Mouse (Mus musculus) G1E (cell line): ENCODE measurements around the gene Rara. TPM values are rescaled to one million over a fixed set of nuclear protein-coding genes. Genes with fewer than 3 reads are reported as not detected.

Experiments
- ATAC-seq: 2 replicates; pipeline ENCODE4 v1.8.0; 2016; ENCODE audit warnings: mild to moderate bottlenecking; ENCODE audit not compliant: insufficient number of reproducible peaks, poor library complexity, low FRiP score, severe bottlenecking; ENCODE audit errors: extremely low read depth
- DNase-seq: peaks from one replicate; pipeline ENCODE4 v3.0.0; 2012; ENCODE audit warnings: low spot score
- H3K27me3 ChIP-seq: 2 replicates; pipeline ENCODE4 v1.6.1; 2012; ENCODE audit warnings: mild to moderate bottlenecking, low read length, inconsistent platforms; ENCODE audit not compliant: insufficient read depth
- H3K36me3 ChIP-seq: replicated peaks from 2 replicates; pipeline ENCODE3; 2012; ENCODE audit warnings: mild to moderate bottlenecking, inconsistent platforms
- H3K4me1 ChIP-seq: 2 replicates; pipeline ENCODE4 v1.6.1; 2012; ENCODE audit warnings: low read depth, low read length, inconsistent platforms, mixed read lengths; ENCODE audit not compliant: insufficient read depth
- H3K4me3 ChIP-seq: 2 replicates; pipeline ENCODE4 v1.5.1; 2012; ENCODE audit warnings: low read depth, mild to moderate bottlenecking, inconsistent platforms, low read length, moderate library complexity, mixed read lengths
- H3K9me3 ChIP-seq: replicated peaks from 2 replicates; pipeline ENCODE4 v1.6.1; 2012; ENCODE audit warnings: inconsistent platforms
- CTCF ChIP-seq: IDR thresholded peaks from 2 replicates; pipeline ENCODE4 v1.5.1; 2012; ENCODE audit warnings: low read depth, low read length, inconsistent platforms, mixed read lengths
- GATA1 ChIP-seq: IDR thresholded peaks from 2 replicates; pipeline ENCODE4 v1.6.1; 2012; ENCODE audit warnings: borderline replicate concordance, low read length, inconsistent platforms, mixed read lengths
- GATA2 ChIP-seq: IDR thresholded peaks from 2 replicates; pipeline ENCODE4 v1.6.1; 2012; ENCODE audit warnings: low read depth, low read length, inconsistent platforms, borderline replicate concordance
- POLR2AphosphoS5 ChIP-seq: IDR thresholded peaks from 2 replicates; pipeline ENCODE4 v1.6.1; 2012; ENCODE audit warnings: low read depth, low read length, inconsistent platforms; ENCODE audit not compliant: insufficient replicate concordance
- TAL1 ChIP-seq: conservative IDR thresholded peaks from 2 replicates; pipeline ENCODE4 v1.6.1; 2012; ENCODE audit warnings: low read depth, low read length, inconsistent platforms, mixed read lengths
- polyA plus RNA-seq: library from polyadenylated mRNA; stranded (reverse); fragments of >175 nt; gene quantifications from 2 replicates; pipeline ENCODE4 v1.2.3, GENCODE M21; 2012
- total RNA-seq, 2 experiments: library from RNA; stranded (forward) in 1 of 2; stranded (reverse) in 1 of 2; fragments of 200-1000 nt in 1 of 2; fragments of >200 nt in 1 of 2; fragmentation: Nextera tagmentation in 1 of 2; gene quantifications; 2 replicates each; pipeline ENCODE4 v1.2.3; 2014 to 2017

Gene Rara
- total and polyA plus RNA-seq, 3 experiments: 16.9 to 110 (median 84.4) TPM

DNA sequence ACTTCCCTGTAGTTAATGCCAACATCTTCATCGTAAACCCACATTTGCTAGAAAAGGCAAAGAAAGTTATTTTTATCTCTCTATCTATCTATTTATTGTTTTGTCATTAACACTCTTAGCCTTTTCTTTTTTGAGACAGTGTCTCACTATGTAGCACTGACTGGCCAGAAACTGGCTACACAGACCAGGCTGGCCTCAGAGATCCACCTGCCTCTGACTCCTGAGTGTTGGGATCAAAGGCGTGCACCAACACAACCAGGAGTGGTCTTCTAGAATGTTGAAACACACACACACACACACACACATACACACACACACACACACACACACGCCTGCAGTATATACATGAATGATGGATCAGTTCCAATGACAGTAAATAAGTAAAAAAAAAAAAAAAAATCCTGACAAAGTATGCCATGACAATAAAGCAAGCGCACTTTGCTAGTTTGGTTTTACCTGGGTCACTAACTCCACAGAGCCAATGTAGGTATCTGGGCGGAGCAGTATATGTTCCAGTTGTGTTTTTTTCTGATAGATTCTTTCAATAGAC is 94.8 kb downstream of the Rara start:
- ATAC-seq (no peak), DNase-seq (no peak)
- peaks cover 40% of the 10 kb centered on the region for H3K4me1 ChIP-seq
- H3K9me3 ChIP-seq: peaks cover 4% of the 10 kb centered on the region; the same call in 1 of the 2 replicates
- H3K4me3 ChIP-seq: peak overlapping the region; percentile 83
- TF ChIP-seq POLR2AphosphoS5 (no peak), GATA2 (no peak), CTCF (no peak), GATA1 (no peak), TAL1 (no peak)
- H3K27me3 ChIP-seq: peaks cover 2% of the 10 kb centered on the region; the same call in 1 of the 2 replicates
- peaks cover 49% of the 10 kb centered on the region for H3K36me3 ChIP-seq

GRCm38 (mm10) chr11:99023094-99023493 is 95.5 kb downstream of the Rara start:
- H3K36me3 ChIP-seq: peaks cover 42% of the 10 kb centered on the region
- TF ChIP-seq GATA1 (no peak), TAL1 (no peak), CTCF (no peak), GATA2 (no peak), POLR2AphosphoS5 (no peak)
- H3K27me3 ChIP-seq: peaks cover 2% of the 10 kb centered on the region; the same call in 1 of the 2 replicates
- peaks cover 36% of the 10 kb centered on the region for H3K4me1 ChIP-seq
- H3K4me3 ChIP-seq: peak overlapping the region; percentile 83
- ATAC-seq (no peak), DNase-seq (no peak)
- H3K9me3 ChIP-seq: peaks cover 4% of the 10 kb centered on the region; the same call in 1 of the 2 replicates

GRCm38 (mm10) chr11:99023500-99024467 is 96.2 kb downstream of the Rara start, which contains the start of gene Top2a:
TSS of gene Top2a (minus strand) at chr11:99024189.
- H3K36me3 ChIP-seq: peaks cover 35% of the 10 kb centered on the region
- peak; percentile 97 for DNase-seq
- H3K4me1 ChIP-seq: peaks cover 34% of the 10 kb centered on the region
- ATAC-seq: peak; percentile 90
- H3K27me3 ChIP-seq: peaks cover 7% of the 10 kb centered on the region
- peak within 1 kb of the TSS; percentile 83 for H3K4me3 ChIP-seq
- TF ChIP-seq GATA2 (no peak), TAL1 (no peak), POLR2AphosphoS5 (peak; percentile 54; the same call in 1 of the 2 replicates), GATA1 (no peak), CTCF (no peak)
- H3K9me3 ChIP-seq: peaks cover 4% of the 10 kb centered on the region; the same call in 1 of the 2 replicates

Other genes starting within 250 kb of the Rara start
- 69.2 and 71.4 TPM in 2 replicates for gene Psmd3, start 245.3 kb upstream of the Rara start, total RNA-seq (2014; fragmentation: Nextera tagmentation)
- 75.6 and 76.1 TPM in 2 replicates for gene Psmd3, start 245.3 kb upstream of the Rara start, total RNA-seq (2017)
- 204 and 206 TPM in 2 replicates for gene Psmd3, start 245.3 kb upstream of the Rara start, polyA plus RNA-seq
- not detected in 2 replicates for gene Csf3, start 226.6 kb upstream of the Rara start, total RNA-seq (2014; fragmentation: Nextera tagmentation)
- 0.27 TPM in 1 of 2 replicates, not detected in the other for gene Csf3, start 226.6 kb upstream of the Rara start, total RNA-seq (2017)
- gene Csf3, start 226.6 kb upstream of the Rara start, polyA plus RNA-seq: not detected in 2 replicates
- gene Med24, start 198.4 kb upstream of the Rara start, total RNA-seq (2014; fragmentation: Nextera tagmentation): 55.8 and 95.6 TPM in 2 replicates
- gene Med24, start 198.4 kb upstream of the Rara start, total RNA-seq (2017): 37.8 and 39.7 TPM in 2 replicates
- gene Med24, start 198.4 kb upstream of the Rara start, polyA plus RNA-seq: 83.8 and 109 TPM in 2 replicates
- gene Thra, start 187.2 kb upstream of the Rara start, total RNA-seq (2014; fragmentation: Nextera tagmentation): 58.0 and 68.0 TPM in 2 replicates
- 20.1 and 20.3 TPM in 2 replicates for gene Thra, start 187.2 kb upstream of the Rara start, total RNA-seq (2017)
- 32.3 and 33.1 TPM in 2 replicates for gene Thra, start 187.2 kb upstream of the Rara start, polyA plus RNA-seq
- 0.75 and 3.1 TPM in 2 replicates for gene Nr1d1, start 152.5 kb upstream of the Rara start, total RNA-seq (2014; fragmentation: Nextera tagmentation)
- 0.93 TPM in 2 replicates for gene Nr1d1, start 152.5 kb upstream of the Rara start, total RNA-seq (2017)
- gene Nr1d1, start 152.5 kb upstream of the Rara start, polyA plus RNA-seq: 2.3 TPM in 2 replicates
- gene Msl1, start 132.3 kb upstream of the Rara start, total RNA-seq (2014; fragmentation: Nextera tagmentation): 38.0 and 52.2 TPM in 2 replicates
- 39.4 and 45.6 TPM in 2 replicates for gene Msl1, start 132.3 kb upstream of the Rara start, total RNA-seq (2017)
- 36.5 and 44.9 TPM in 2 replicates for gene Msl1, start 132.3 kb upstream of the Rara start, polyA plus RNA-seq
- gene Casc3, start 122.9 kb upstream of the Rara start, total RNA-seq (2014; fragmentation: Nextera tagmentation): 51.8 and 64.6 TPM in 2 replicates
- 13.9 and 17.8 TPM in 2 replicates for gene Casc3, start 122.9 kb upstream of the Rara start, total RNA-seq (2017)
- gene Casc3, start 122.9 kb upstream of the Rara start, polyA plus RNA-seq: 37.4 and 42.7 TPM in 2 replicates
- gene Rapgefl1, start 91.0 kb upstream of the Rara start, total RNA-seq (2014; fragmentation: Nextera tagmentation): 0.34 TPM in 1 of 2 replicates, not detected in the other
- 0.12 and 0.27 TPM in 2 replicates for gene Rapgefl1, start 91.0 kb upstream of the Rara start, total RNA-seq (2017)
- 0.19 and 0.35 TPM in 2 replicates for gene Rapgefl1, start 91.0 kb upstream of the Rara start, polyA plus RNA-seq
- 25.4 and 29.9 TPM in 2 replicates for gene Wipf2, start 64.2 kb upstream of the Rara start, total RNA-seq (2014; fragmentation: Nextera tagmentation)
- 2.8 and 3.1 TPM in 2 replicates for gene Wipf2, start 64.2 kb upstream of the Rara start, total RNA-seq (2017)
- gene Wipf2, start 64.2 kb upstream of the Rara start, polyA plus RNA-seq: 21.5 and 23.9 TPM in 2 replicates
- 60.7 and 84.9 TPM in 2 replicates for gene Cdc6, start 20.0 kb upstream of the Rara start, total RNA-seq (2014; fragmentation: Nextera tagmentation)
- 52.7 and 63.4 TPM in 2 replicates for gene Cdc6, start 20.0 kb upstream of the Rara start, total RNA-seq (2017)
- 3.4 and 4.1 TPM in 2 replicates for gene Cdc6, start 20.0 kb upstream of the Rara start, polyA plus RNA-seq
- not detected in 2 replicates for gene Gjd3, start 55.2 kb downstream of the Rara start, total RNA-seq (2014; fragmentation: Nextera tagmentation)
- gene Gjd3, start 55.2 kb downstream of the Rara start, total RNA-seq (2017): not detected in 2 replicates
- not detected in 2 replicates for gene Gjd3, start 55.2 kb downstream of the Rara start, polyA plus RNA-seq
- 426 and 497 TPM in 2 replicates for gene Top2a, start 96.4 kb downstream of the Rara start, total RNA-seq (2014; fragmentation: Nextera tagmentation)
- gene Top2a, start 96.4 kb downstream of the Rara start, total RNA-seq (2017): 717 and 752 TPM in 2 replicates
- 29.0 and 89.9 TPM in 2 replicates for gene Top2a, start 96.4 kb downstream of the Rara start, polyA plus RNA-seq
- gene Igfbp4, start 113.4 kb downstream of the Rara start, total RNA-seq (2014; fragmentation: Nextera tagmentation): not detected in 2 replicates
- 0.98 and 1.3 TPM in 2 replicates for gene Igfbp4, start 113.4 kb downstream of the Rara start, total RNA-seq (2017)
- gene Igfbp4, start 113.4 kb downstream of the Rara start, polyA plus RNA-seq: 2.2 and 3.6 TPM in 2 replicates
- gene Tns4, start 161.5 kb downstream of the Rara start, total RNA-seq (2014; fragmentation: Nextera tagmentation): not detected in 2 replicates
- gene Tns4, start 161.5 kb downstream of the Rara start, total RNA-seq (2017): 1.4 TPM in 2 replicates
- gene Tns4, start 161.5 kb downstream of the Rara start, polyA plus RNA-seq: 0.02 and 0.22 TPM in 2 replicates
- not detected in 2 replicates for gene Ccr7, start 227.3 kb downstream of the Rara start, total RNA-seq (2014; fragmentation: Nextera tagmentation)
- 0.11 TPM in 1 of 2 replicates, not detected in the other for gene Ccr7, start 227.3 kb downstream of the Rara start, total RNA-seq (2017)
- not detected in 2 replicates for gene Ccr7, start 227.3 kb downstream of the Rara start, polyA plus RNA-seq